Mouse (Mus musculus): ENCODE results near the gene Catspere2.

The Catspere2 gene

DNA sequence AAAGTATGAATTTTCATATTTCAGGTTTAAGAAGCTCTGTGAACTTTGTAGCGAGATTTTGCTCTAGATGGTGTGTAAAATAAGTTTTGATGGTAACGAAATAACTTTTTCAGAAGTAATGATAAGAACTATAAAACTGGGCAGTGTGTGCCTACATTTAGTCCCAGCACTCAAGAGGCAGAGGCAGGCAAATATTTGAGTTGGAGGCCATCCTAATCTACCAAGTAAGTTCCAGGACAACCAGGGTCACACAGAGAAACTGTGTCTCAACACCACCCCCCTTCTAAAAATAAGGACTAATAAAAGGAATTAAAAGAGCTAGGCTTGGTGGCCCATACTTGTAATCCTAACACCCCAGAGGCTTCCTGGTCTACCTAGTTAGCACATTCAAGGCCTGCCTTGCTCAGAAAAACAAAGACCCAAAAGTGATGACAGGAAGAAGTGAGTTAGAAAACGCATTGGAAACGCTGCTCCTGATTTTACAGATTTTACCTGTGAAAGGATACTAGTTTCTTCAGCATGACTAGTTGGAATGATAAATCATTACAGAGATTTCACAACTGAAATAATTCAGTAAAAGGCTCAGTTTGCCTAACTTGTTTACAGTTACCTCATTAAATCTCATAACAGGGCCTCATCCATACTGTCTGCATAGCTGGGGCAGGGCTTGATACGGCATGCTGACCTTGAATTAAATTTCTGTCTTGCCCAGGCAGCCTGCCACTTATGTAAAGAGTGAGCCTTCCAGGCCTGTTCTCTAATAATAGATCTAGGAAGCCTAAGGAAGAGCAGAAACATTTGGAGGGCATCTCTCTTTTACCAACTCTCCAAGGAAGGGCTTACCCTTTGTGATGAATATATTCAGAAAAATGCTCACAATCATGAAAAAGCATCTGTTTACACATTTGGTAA is 236.2 kb downstream of the Catspere2 start:
- DNase-seq (ENCODE audit: low read depth): no peak
